ENCODE assay signal across 8 mouse cellular contexts in the genomic region with DNA sequence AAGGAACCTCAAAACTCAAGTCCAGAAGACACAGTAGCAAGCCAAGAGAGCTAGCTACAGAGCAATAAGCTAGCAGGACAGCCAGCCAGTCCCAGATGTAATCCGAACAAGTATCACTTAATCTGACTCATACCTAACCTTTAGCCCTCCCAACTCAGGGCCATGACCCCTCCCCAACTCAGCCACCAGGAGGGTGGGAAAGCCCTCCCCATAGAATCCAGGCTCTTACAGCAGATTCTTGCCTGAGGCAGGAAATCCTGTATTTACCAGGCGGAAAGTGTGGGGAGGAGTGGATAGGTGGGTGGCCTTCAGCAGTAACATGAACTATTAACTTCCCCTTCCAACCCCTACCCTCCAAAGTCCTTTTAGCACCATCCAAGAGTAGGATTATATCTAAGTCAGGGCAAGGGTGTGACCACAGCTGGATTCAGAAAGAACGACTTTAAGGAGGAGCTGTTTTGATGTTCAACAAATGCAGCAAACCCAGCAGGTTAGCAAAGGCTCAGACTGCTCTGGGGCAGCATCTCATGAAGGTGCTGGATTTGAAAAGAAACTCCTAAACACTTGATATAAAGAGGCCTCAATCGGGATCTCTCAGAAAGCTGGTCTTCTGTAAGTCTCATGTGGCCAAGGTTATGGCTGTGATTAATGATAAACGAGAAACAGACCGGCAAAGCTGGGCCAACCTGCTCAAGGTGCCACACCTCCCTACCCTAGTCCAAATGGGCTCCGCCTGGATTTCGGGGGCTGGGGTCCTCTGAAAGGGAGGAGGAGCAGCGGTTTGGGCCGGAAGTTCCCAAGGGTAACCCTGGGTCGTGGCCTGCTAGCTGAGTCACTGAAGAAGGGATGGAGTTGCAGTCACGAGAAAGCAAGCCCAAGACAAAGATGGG. TPM values are rescaled to one million over a fixed set of nuclear protein-coding genes. Genes with fewer than 3 reads are reported as not detected.
DNase-seq lines count a peak whose midpoint lies in the region; ATAC-seq and TF ChIP-seq lines count a peak whose summit lies in the region.

A gene (plus strand): TSS at position 789 of the 890 bp plus-strand sequence.

- intact Hi-C loops in left cerebral cortex, adult 2 months (cut with DNase I) = loop anchor here (2.0 kb wide), 1 partner anchor 16 kb away; a partner anchor contains a TSS

- ATAC-seq in heart, embryonic 15.5 days (replicated peaks; ENCODE audit: insufficient number of reproducible peaks, insufficient read depth, low FRiP score, low read depth) = no peak

- DNase-seq in left cerebral cortex, adult 2 months (ENCODE audit: extremely low spot score in 1 of 2, low spot score in 2 of 2) = no peak
- DNase-seq in left cerebral cortex, adult 9 months (ENCODE audit: low spot score in 2 of 2) = no peak
- DNase-seq in adrenal gland, postnatal 10 days = peak; percentile 44
- no peak for DNase-seq in layer of hippocampus, postnatal 36 days
- DNase-seq in right cerebral cortex, adult 18-20 months = no peak
- DNase-seq in cerebellum, postnatal 10 days = no peak

- no peaks in the 10 kb centered on the region for H3K9me3 ChIP-seq in heart, embryonic 15.5 days (replicated peaks)

- H3K27me3 ChIP-seq in heart, embryonic 15.5 days = no peaks in the 10 kb centered on the region

- H3K27ac ChIP-seq in left cerebral cortex, adult 2 months = peak within 1 kb of the TSS; percentile 80
- H3K27ac ChIP-seq in heart, embryonic 15.5 days = peak within 1 kb of the TSS; percentile 87
- H3K27ac ChIP-seq in macrophage = peak within 1 kb of the TSS; percentile 88

- H3K4me3 ChIP-seq in left cerebral cortex, adult 2 months = peak within 1 kb of the TSS; percentile 70
- H3K4me3 ChIP-seq in heart, embryonic 15.5 days = peak within 1 kb of the TSS; percentile 91
- peak within 1 kb of the TSS; percentile 79 for H3K4me3 ChIP-seq in macrophage (ENCODE audit: inconsistent target)

- peak within 1 kb of the TSS; percentile 78 for H3K9ac ChIP-seq in heart, embryonic 15.5 days

- peak within 1 kb of the TSS; percentile 93 for H3K4me2 ChIP-seq in heart, embryonic 15.5 days

- peaks cover 61% of the 10 kb centered on the region for H3K79me2 ChIP-seq in macrophage (ENCODE audit: inconsistent target)

- H3K4me1 ChIP-seq in heart, embryonic 15.5 days (replicated peaks) = peaks cover 54% of the 10 kb centered on the region

- no peak for TF ChIP-seq CTCF in left cerebral cortex, adult 2 months (IDR thresholded peaks at IDR 0.05)

- 11% methylated on average over 12 of the region's 12 CpGs for WGBS in heart, embryonic 15.5 days
- WGBS in macrophage (ENCODE audit: missing documents) = 9% methylated on average over 11 of the region's 12 CpGs

- peaks cover 32% of the 10 kb centered on the region for H3K36me3 ChIP-seq in heart, embryonic 15.5 days
- peaks cover 29% of the 10 kb centered on the region for H3K36me3 ChIP-seq in macrophage (ENCODE audit: inconsistent target)

RNA-seq across cellular contexts. Expression of the gene that starts here (rescaled TPM):
- 100 to 1,000 TPM; 141 to 159 TPM for total RNA-seq in left cerebral cortex, adult 2 months (2021)
- 10 to 100 TPM; 10.6 to 11.0 TPM for total RNA-seq in adrenal gland, postnatal 10 days (2021)
- 9.1 and 10.1 TPM in 2 replicates for polyA plus RNA-seq in heart, embryonic 15.5 days (2015; fragmentation: Nextera tagmentation; extraction: Ambion mirVana)
- total RNA-seq in layer of hippocampus, postnatal 36 days (2021) = 100 to 1,000 TPM; 123 TPM
- 10 to 100 TPM in 1 of 26 experiments, 1 to 10 TPM in 25; 1.7 to 15.0 (median 3.8) TPM for total RNA-seq in macrophage (2018; cell fraction: chromatin; rRNA removed)
- 1 to 10 TPM; 4.1 to 9.4 (median 6.7) TPM for total RNA-seq in macrophage (2018; cell fraction: cytosol; rRNA removed)
- 10 to 100 TPM in 6 of 26 experiments, 1 to 10 TPM in 20; 2.7 to 21.5 (median 6.3) TPM for total RNA-seq in macrophage (2018; cell fraction: nucleus; rRNA removed)
- polyA plus RNA-seq in macrophage (2018) = 4.7 to 7.4 TPM (median 6.7 TPM) in 3 replicates

Comparison
In these comparisons a context has a peak if more than half of its experiments do, and no peak if none do; other contexts are left out.
1. RNA of the gene that starts here (total RNA-seq): 141 to 159 TPM in left cerebral cortex, adult 2 months and 123 TPM in layer of hippocampus, postnatal 36 days; 10.6 to 11.0 TPM in adrenal gland, postnatal 10 days; every median in the first group is over 10 times any median in the second.
2. Peak in every context shown above with its lines, with median percentiles within 50 percentile points of each other: H3K27ac ChIP-seq and H3K4me3 ChIP-seq.